Mouse (Mus musculus) heart, adult 8-10 months (tissue): ENCODE measurements around the gene Gm10488. TPM values are rescaled to one million over a fixed set of nuclear protein-coding genes. Genes with fewer than 3 reads are reported as not detected.
"Not testable (repeated sequence)": the region's sequence is repeated elsewhere in the genome, so short reads cannot be mapped to it uniquely, and the experiment has no call there.

Experiments used
- DNase-seq: peaks from one replicate; pipeline ENCODE4 v3.0.0; 2022; ENCODE audit warnings: low spot score
- microRNA-seq: library from miRNA; unstranded; fragments of <30 nt; microRNA quantifications from one replicate; pipeline ENCODE4 v1.2.0, GENCODE M21; 2022
- total RNA-seq, 4 experiments: library from RNA; stranded (reverse); gene quantifications; 2 replicates each; pipeline ENCODE4 v1.2.4; 2022

The Gm10488 gene
- total RNA-seq: not detected

DNA sequence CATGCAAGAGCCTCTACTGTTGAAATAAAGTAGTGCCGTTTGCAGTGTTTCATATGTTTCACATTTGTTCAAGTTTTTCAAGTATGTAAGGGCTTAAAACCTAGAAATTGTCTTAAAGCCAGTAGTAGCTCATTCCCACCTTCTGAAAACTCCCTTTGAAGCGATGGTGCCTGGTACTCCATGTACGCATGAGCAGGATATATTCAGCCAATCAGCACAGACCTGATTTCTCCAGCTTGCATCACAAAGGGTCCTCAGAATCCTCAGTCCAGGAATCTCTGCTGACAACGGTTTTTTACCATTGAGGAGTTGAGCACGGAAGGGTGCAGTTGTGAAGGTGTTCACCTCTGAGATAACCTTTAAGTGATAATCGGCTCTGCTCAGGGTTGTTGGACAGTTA, at the start of gene Gm10488:
Gene Gm10488, plus strand, starts transcription at position 301 of the 400 bp plus-strand sequence.
- not testable (repeated sequence) for DNase-seq

Small RNAs within 50 kb of the gene (microRNA-seq; reads per million reads assigned to microRNA genes)
- not detected for gene Gm44298
